Mouse (Mus musculus) T-helper 1 cell (primary cell): ENCODE data around the gene Gm16181.

Experiments used
- in situ Hi-C: fragments of 300-600 bp; cut with MboI, MseI; formaldehyde crosslinking; loops from one replicate; pipeline ENCODE4 v1.15.1; 2025; ENCODE audit warnings: high pct_unique_total_duplicates

The Gm16181 gene

DNA sequence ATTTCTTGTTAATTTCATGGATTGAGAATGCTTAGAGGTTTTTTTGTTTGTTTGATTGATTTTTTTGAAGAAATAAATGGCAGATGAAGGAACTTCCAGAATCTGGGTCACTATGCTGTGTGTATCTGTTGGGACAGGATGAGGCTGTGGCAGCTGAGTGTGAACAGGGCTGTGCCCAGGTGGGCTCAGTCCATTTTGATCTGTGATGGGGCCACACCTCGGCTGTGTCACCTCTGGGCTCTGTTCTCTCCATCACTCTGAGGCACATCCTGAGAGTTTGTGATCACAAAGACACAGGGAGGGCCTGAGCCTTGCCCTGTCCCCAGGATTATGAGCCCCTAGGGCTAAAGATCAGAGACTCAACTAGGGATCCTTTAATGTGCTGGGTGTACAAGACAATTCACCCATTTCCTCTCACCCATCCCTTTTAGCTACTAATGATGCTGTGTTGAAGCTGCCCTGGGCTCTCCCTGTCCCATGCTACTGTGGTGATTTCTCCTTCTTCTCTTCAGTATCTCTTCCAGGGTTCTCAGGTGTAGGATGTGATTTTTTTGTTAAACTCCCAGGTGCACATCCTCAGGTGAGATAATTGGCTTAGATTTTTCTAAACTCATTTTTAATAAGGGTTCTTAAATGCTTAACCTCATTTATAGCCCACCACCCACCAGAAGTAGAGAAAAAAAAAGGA, 46.9 kb downstream of the Gm16181 start:
- in situ Hi-C loops: no loop called here

DNA sequence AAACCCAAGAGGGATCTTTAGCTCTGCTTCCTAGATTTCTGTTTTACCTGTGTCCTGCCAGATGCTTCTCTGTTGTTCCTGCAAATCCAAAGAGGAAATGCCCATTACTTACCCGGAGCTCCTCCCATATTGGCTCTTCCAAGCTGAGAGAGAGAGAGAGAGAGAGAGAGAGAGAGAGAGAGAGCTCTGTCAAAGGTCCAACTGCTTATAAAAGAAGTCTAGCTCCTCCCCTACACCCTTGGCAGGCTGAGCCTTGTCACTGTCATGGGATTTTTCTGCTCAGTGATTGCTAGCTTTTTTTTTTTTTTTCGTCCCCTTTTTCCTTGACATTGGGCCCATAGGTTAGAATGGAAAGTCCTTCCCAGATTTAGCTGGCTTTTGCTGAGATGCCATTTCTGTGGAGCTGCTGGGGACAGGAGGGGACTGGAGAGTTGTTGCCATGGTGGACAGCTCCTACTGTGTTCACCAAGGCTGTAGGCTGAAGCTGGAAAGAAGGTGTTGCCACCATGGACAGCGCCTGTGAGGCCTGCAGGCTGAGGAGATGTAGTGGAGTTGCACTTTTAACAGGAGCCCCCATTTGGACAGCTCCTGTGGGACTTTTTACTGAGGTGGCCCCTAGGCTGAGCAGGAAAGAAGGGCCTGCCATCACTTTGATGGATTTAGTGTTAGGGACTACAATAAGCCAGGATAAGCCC, 49.2 kb downstream of the Gm16181 start:
- in situ Hi-C loops: no loop called here

DNA sequence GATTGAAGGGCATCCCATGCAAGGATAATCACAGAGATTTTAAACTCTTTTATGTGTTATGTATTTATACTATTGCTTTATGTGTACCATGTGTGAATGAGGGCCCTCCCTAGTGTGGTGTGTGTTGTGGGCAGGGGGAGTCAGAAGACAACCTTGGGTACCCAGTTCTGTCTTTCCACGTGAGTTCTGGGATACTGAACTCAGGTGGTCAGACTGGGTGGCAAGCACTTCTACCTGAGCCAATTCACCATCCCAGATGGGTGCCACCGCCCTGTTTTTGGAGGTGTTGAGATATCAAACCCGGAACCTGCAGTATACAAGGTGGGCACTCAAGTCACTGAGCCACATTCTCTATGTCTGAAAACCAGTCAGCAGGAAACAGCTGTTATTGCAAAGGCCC, 51.6 kb downstream of the Gm16181 start:
- in situ Hi-C loops: no loop called here
